Mouse (Mus musculus): Measurements from ENCODE around the gene Gstp3. TPM values are rescaled to one million over a fixed set of nuclear protein-coding genes. Genes with fewer than 3 reads are reported as not detected.

Gene Gstp3
- polyA plus RNA-seq, 1 experiment from 2014 or later, result 6.1 TPM

- H3K27ac ChIP-seq (ENCODE audit: low read length), result no peak overlapping the region
- 3% methylated on average over 52 of the region's 52 CpGs for WGBS
- peak overlapping the region; percentile 68 for H3K9ac ChIP-seq (ENCODE audit: low read length)
- H3K9me3 ChIP-seq (replicated peaks; ENCODE audit: control insufficient read depth, low read length), result no peaks in the 10 kb centered on the region
- H3K4me2 ChIP-seq (ENCODE audit: low read depth, low read length), result peak overlapping the region; percentile 86
- H3K27me3 ChIP-seq (ENCODE audit: control insufficient read depth, insufficient read depth, low read length), result 0 out of 2 replicates have a peak, but pooled peaks cover 4% of the 10 kb centered on the region
- ATAC-seq (ENCODE audit: insufficient read depth, low FRiP score), result no peak
- peaks cover 41% of the 10 kb centered on the region for H3K4me1 ChIP-seq (ENCODE audit: control insufficient read depth, insufficient read depth, low read length)
- no peaks in the 10 kb centered on the region for H3K36me3 ChIP-seq (ENCODE audit: control insufficient read depth, insufficient read depth, low read length)
- peak overlapping the region; percentile 57 for H3K4me3 ChIP-seq (replicated peaks; ENCODE audit: low read length)
Observed at GRCm38 (mm10) chr19:4100718-4101261, 41.4 kb upstream of the Gstp3 start.

GRCm38 (mm10) chr19:4099837-4100717, 40.7 kb upstream of the Gstp3 start, which contains the start of gene Pitpnm1:
Pitpnm1 (plus strand) TSS chr19:4099998.
- Histone ChIP-seq H3K4me2 (ENCODE audit: low read depth, low read length) (peak within 1 kb of the TSS; percentile 86), H3K9ac (ENCODE audit: low read length) (peak within 1 kb of the TSS; percentile 68), H3K27me3 (ENCODE audit: control insufficient read depth, insufficient read depth, low read length) (0 out of 2 replicates have a peak, but pooled peaks cover 4% of the 10 kb centered on the region), H3K4me1 (ENCODE audit: control insufficient read depth, insufficient read depth, low read length) (peaks cover 41% of the 10 kb centered on the region), H3K27ac (ENCODE audit: low read length) (peak within 1 kb of the TSS; percentile 85), H3K36me3 (ENCODE audit: control insufficient read depth, insufficient read depth, low read length) (no peaks in the 10 kb centered on the region), H3K9me3 (replicated peaks; ENCODE audit: control insufficient read depth, low read length) (no peaks in the 10 kb centered on the region), H3K4me3 (replicated peaks; ENCODE audit: low read length) (peak within 1 kb of the TSS; percentile 57)
- peak; percentile 15; the same call in 1 of the 2 replicates for ATAC-seq (ENCODE audit: insufficient read depth, low FRiP score)
- 1% methylated on average over 52 of the region's 53 CpGs for WGBS

GRCm38 (mm10) chr19:4099056-4099455, 39.7 kb upstream of the Gstp3 start:
- H3K4me1 ChIP-seq (ENCODE audit: control insufficient read depth, insufficient read depth, low read length), result peaks cover 41% of the 10 kb centered on the region
- H3K27me3 ChIP-seq (ENCODE audit: control insufficient read depth, insufficient read depth, low read length), result 0 out of 2 replicates have a peak, but pooled peaks cover 4% of the 10 kb centered on the region
- peak overlapping the region; percentile 86 for H3K4me2 ChIP-seq (ENCODE audit: low read depth, low read length)
- no peaks in the 10 kb centered on the region for H3K9me3 ChIP-seq (replicated peaks; ENCODE audit: control insufficient read depth, low read length)
- no peaks in the 10 kb centered on the region for H3K36me3 ChIP-seq (ENCODE audit: control insufficient read depth, insufficient read depth, low read length)
- peak overlapping the region; percentile 57 for H3K4me3 ChIP-seq (replicated peaks; ENCODE audit: low read length)
- ATAC-seq (ENCODE audit: insufficient read depth, low FRiP score), result peak; percentile 7; the same call in 1 of the 2 replicates
- H3K27ac ChIP-seq (ENCODE audit: low read length), result peak overlapping the region; percentile 85
- 15% methylated on average over 9 of the region's 9 CpGs for WGBS
- peak overlapping the region; percentile 68 for H3K9ac ChIP-seq (ENCODE audit: low read length)

- Histone ChIP-seq H3K4me1 (ENCODE audit: control insufficient read depth, insufficient read depth, low read length) (peaks cover 41% of the 10 kb centered on the region), H3K9me3 (replicated peaks; ENCODE audit: control insufficient read depth, low read length) (no peaks in the 10 kb centered on the region), H3K27ac (ENCODE audit: low read length) (peak overlapping the region; percentile 29; the same call in 1 of the 2 replicates), H3K4me3 (replicated peaks; ENCODE audit: low read length) (0 out of 2 replicates have a peak overlapping the region, but pooled peaks have one; percentile 69), H3K36me3 (ENCODE audit: control insufficient read depth, insufficient read depth, low read length) (no peaks in the 10 kb centered on the region), H3K27me3 (ENCODE audit: control insufficient read depth, insufficient read depth, low read length) (0 out of 2 replicates have a peak, but pooled peaks cover 4% of the 10 kb centered on the region), H3K4me2 (ENCODE audit: low read depth, low read length) (peak overlapping the region; percentile 86; the same call in 1 of the 2 replicates), H3K9ac (ENCODE audit: low read length) (no peak overlapping the region)
- 90% methylated on average over 13 of the region's 13 CpGs for WGBS
- ATAC-seq (ENCODE audit: insufficient read depth, low FRiP score), result no peak
Observed at GRCm38 (mm10) chr19:4098426-4098825, 39.1 kb upstream of the Gstp3 start.

- WGBS, result under 1% methylated on average over 21 of the region's 21 CpGs
- H3K4me2 ChIP-seq (ENCODE audit: low read depth, low read length), result peak overlapping the region; percentile 72
- no peaks in the 10 kb centered on the region for H3K9me3 ChIP-seq (replicated peaks; ENCODE audit: control insufficient read depth, low read length)
- no peaks in the 10 kb centered on the region for H3K36me3 ChIP-seq (ENCODE audit: control insufficient read depth, insufficient read depth, low read length)
- peak; percentile 49 for ATAC-seq (ENCODE audit: insufficient read depth, low FRiP score)
- peak overlapping the region; percentile 72 for H3K9ac ChIP-seq (ENCODE audit: low read length)
- peaks cover 41% of the 10 kb centered on the region for H3K4me1 ChIP-seq (ENCODE audit: control insufficient read depth, insufficient read depth, low read length)
- peak overlapping the region; percentile 69 for H3K4me3 ChIP-seq (replicated peaks; ENCODE audit: low read length)
- H3K27ac ChIP-seq (ENCODE audit: low read length), result peak overlapping the region; percentile 94
- 0 out of 2 replicates have a peak, but pooled peaks cover 4% of the 10 kb centered on the region for H3K27me3 ChIP-seq (ENCODE audit: control insufficient read depth, insufficient read depth, low read length)
Observed at GRCm38 (mm10) chr19:4097441-4097825, 38.1 kb upstream of the Gstp3 start.

GRCm38 (mm10) chr19:4096642-4097440, 37.5 kb upstream of the Gstp3 start, which contains the start of gene Cdk2ap2:
Cdk2ap2 (plus strand) TSS chr19:4097182.
- H3K4me1 ChIP-seq (ENCODE audit: control insufficient read depth, insufficient read depth, low read length), result peaks cover 41% of the 10 kb centered on the region
- H3K27me3 ChIP-seq (ENCODE audit: control insufficient read depth, insufficient read depth, low read length), result 0 out of 2 replicates have a peak, but pooled peaks cover 4% of the 10 kb centered on the region
- peak within 1 kb of the TSS; percentile 72 for H3K4me2 ChIP-seq (ENCODE audit: low read depth, low read length)
- peak; percentile 94 for ATAC-seq (ENCODE audit: insufficient read depth, low FRiP score)
- H3K9ac ChIP-seq (ENCODE audit: low read length), result peak within 1 kb of the TSS; percentile 77
- H3K4me3 ChIP-seq (replicated peaks; ENCODE audit: low read length), result peak within 1 kb of the TSS; percentile 69
- under 1% methylated on average over 65 of the region's 65 CpGs for WGBS
- H3K9me3 ChIP-seq (replicated peaks; ENCODE audit: control insufficient read depth, low read length), result no peaks in the 10 kb centered on the region
- H3K36me3 ChIP-seq (ENCODE audit: control insufficient read depth, insufficient read depth, low read length), result no peaks in the 10 kb centered on the region
- peak within 1 kb of the TSS; percentile 94 for H3K27ac ChIP-seq (ENCODE audit: low read length)

GRCm38 (mm10) chr19:4095802-4096201, 36.4 kb upstream of the Gstp3 start:
- ATAC-seq (ENCODE audit: insufficient read depth, low FRiP score), result no peak
- H3K27me3 ChIP-seq (ENCODE audit: control insufficient read depth, insufficient read depth, low read length), result no peaks in the 10 kb centered on the region
- H3K9ac ChIP-seq (ENCODE audit: low read length), result no peak overlapping the region
- 76% methylated on average over 3 of the region's 3 CpGs for WGBS
- no peaks in the 10 kb centered on the region for H3K9me3 ChIP-seq (replicated peaks; ENCODE audit: control insufficient read depth, low read length)
- H3K4me2 ChIP-seq (ENCODE audit: low read depth, low read length), result no peak overlapping the region
- H3K36me3 ChIP-seq (ENCODE audit: control insufficient read depth, insufficient read depth, low read length), result no peaks in the 10 kb centered on the region
- no peak overlapping the region for H3K4me3 ChIP-seq (replicated peaks; ENCODE audit: low read length)
- H3K27ac ChIP-seq (ENCODE audit: low read length), result no peak overlapping the region
- peaks cover 37% of the 10 kb centered on the region for H3K4me1 ChIP-seq (ENCODE audit: control insufficient read depth, insufficient read depth, low read length)

GRCm38 (mm10) chr19:4094774-4095303, 35.5 kb upstream of the Gstp3 start:
- H3K4me1 ChIP-seq (ENCODE audit: control insufficient read depth, insufficient read depth, low read length), result peaks cover 28% of the 10 kb centered on the region
- 79% methylated on average over 5 of the region's 5 CpGs for WGBS

More at GRCm38 (mm10) chr19:4094774-4095303, 35.5 kb upstream of the Gstp3 start:
- Histone ChIP-seq H3K4me2 (ENCODE audit: low read depth, low read length) (no peak overlapping the region), H3K4me3 (replicated peaks; ENCODE audit: low read length) (no peak overlapping the region), H3K27me3 (ENCODE audit: control insufficient read depth, insufficient read depth, low read length) (no peaks in the 10 kb centered on the region), H3K36me3 (ENCODE audit: control insufficient read depth, insufficient read depth, low read length) (no peaks in the 10 kb centered on the region), H3K9me3 (replicated peaks; ENCODE audit: control insufficient read depth, low read length) (no peaks in the 10 kb centered on the region), H3K9ac (ENCODE audit: low read length) (no peak overlapping the region), H3K27ac (ENCODE audit: low read length) (no peak overlapping the region)
- ATAC-seq (ENCODE audit: insufficient read depth, low FRiP score), result no peak
